Mouse (Mus musculus): ENCODE results near the gene Dph5.
"Not testable (repeated sequence)": the region's sequence is repeated elsewhere in the genome, so short reads cannot be mapped to it uniquely, and the experiment has no call there.

Dph5 gene

GRCm38 (mm10) chr3:115887427-115888309 is at the start of gene Dph5:
Gene Dph5 (plus strand): TSS chr3:115887837.
- DNase-seq (ENCODE audit: low spot score in 2 of 2) = peak; percentile 89 to 91

DNA sequence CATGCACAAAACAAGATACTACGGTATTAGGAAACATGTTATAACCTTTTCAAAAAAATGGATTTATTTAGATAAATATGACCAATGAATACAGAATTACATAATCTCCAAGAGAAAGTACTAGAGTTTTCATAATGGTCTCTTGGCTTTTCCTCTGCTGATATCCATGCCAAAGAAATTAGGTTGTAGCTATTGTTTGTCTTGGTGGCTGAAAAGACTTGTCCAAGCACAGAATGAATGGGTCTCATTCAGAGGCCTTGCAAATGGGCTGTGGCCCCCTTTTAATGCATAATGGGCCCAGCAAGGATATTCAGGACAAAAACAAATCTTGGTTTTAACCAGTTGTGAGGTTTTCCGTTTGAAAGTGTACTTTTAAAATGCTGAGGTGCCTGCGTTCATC is 43.1 kb upstream of the Dph5 start:
- no peak for DNase-seq (ENCODE audit: low spot score in 2 of 2)

GRCm38 (mm10) chr3:115845032-115845618 is 42.5 kb upstream of the Dph5 start:
- DNase-seq (ENCODE audit: low spot score in 2 of 2) = no peak

GRCm38 (mm10) chr3:115845724-115846123 is 41.9 kb upstream of the Dph5 start:
- DNase-seq (ENCODE audit: low spot score in 2 of 2) = no peak

DNA sequence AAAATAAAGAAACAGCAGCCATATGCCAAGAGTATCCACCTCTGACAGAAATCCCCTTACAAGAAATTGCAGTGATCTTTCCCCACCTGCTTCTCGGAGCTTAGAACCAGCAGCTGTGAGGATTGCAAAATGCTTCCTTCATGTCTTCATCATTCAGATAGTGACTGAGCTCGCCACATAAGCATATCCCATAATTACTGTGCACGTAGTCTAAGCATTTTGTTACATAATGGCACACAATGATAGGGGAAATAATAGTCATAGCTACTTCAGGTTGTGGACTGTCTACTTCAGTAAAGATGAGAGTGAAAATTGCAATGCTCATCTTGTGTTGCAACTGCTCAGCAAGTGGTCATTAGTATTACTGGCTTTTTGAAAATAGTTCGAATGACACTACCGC is 41.5 kb upstream of the Dph5 start:
- DNase-seq (ENCODE audit: low spot score in 2 of 2) = no peak

- DNase-seq (ENCODE audit: low spot score in 2 of 2) = no peak
Measured at GRCm38 (mm10) chr3:115848686-115849480, 38.8 kb upstream of the Dph5 start.

- DNase-seq (ENCODE audit: low spot score in 2 of 2) = no peak
Measured at GRCm38 (mm10) chr3:115850946-115851345, 36.7 kb upstream of the Dph5 start.

DNA sequence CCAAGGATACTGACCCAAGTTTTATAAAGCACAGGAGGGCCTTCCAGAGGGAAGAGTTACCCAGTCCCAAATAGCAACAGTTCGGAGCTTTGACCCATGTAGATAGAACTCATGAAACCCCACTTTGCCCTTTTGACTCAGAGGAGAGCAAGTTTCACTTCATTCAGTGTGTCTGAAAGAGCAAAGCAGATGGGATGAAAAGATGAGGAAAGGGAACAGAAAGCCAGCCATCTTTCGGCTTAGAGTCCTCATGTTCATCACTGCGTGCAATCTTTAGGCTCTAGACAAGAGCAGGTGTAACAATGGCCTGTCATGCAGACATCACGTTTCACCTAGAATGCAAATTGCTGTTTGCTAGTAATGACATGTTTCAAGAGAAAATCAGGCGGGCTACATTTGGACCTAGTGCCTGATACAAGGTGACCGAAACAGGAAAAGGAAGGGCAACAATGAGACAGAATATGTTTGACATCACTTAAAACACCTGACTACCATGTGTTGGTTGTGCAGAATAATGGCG is 32.9 kb upstream of the Dph5 start:
- DNase-seq (ENCODE audit: low spot score in 2 of 2) = no peak

DNA sequence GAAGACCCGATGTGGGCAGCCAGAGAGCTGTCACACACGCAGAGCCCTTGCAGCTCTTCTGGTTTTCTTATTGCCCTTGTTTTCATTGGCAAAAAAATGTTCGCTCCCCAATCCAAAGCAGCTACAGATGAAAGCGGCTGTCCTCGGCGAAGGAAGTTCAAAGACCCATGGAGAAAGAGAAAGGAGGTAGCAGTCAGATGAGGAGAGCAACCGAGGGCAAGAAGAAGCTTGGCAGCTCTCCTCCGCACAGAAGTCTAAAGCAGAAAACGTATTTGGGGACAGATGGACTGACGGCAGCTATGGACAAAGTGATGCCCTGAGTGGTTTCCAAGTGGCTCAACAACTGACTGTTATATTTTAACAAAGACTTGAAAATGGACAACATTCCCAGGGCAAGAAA is 32.1 kb upstream of the Dph5 start:
- DNase-seq (ENCODE audit: low spot score in 2 of 2) = no peak

DNA sequence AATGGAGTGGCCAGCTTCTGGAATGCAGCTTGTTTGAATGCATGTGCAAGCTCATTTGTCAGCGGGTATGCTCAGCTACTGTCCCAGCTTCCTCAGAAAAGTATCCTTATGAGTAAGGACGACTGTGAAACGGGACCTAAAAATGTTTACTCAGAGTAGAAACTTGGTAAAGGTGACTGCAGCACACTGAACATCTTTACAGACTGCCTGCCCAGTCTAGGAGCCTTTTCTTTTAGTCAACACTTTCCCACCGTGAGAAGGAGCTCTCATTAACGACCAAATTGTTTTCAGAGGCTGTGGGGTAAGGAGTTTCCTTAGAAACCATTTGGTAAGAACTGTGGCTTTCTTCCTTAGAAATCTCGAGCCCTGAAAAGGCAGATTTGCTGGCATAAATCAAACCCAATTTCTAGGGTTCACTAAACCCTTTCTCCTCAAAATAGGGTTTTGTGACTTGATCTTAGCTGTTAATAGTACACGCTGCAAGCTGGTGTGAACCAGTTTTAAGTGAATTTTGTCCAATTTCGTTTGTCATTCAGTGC is 31.1 kb upstream of the Dph5 start:
- DNase-seq (ENCODE audit: low spot score in 2 of 2) = no peak

DNA sequence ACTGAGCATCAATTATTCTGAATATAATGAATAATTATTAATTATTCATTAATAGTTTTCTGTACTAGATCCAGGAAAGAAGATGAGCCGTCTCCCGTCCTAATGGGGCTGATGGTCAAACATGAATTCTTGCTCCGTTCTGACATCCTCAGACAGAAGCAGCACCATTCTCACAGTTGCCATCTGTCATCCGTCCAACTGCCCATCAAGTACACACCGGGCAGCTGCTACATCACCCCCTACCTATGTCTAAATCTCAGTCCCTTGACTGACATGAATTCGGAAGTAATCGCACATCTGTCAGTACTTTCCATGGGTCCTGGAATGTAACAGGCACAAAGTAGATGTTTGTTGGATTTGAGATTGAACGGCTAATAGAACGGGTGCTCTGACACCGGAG is 30.2 kb upstream of the Dph5 start:
- no peak for DNase-seq (ENCODE audit: low spot score in 2 of 2)

GRCm38 (mm10) chr3:115858822-115859221 is 28.8 kb upstream of the Dph5 start:
- no peak for DNase-seq (ENCODE audit: low spot score in 2 of 2)

DNA sequence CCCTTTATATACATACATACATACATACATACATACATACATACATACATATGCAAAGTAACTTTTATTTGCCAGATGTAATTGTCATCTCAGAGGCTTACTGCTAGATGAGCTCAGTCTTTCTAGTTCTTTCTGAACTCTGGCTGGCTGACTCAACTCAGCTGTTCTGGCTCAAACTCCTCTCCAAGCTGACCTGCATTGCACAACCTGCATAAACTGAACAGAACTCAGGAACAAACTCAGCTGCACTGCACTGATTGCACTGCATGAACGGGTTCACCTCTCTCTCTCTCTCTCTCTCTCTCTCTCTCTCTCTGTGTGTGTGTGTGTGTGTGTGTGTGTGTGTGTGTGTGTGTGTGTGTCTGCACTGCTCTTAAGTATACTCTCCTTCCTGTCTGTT is 26.9 kb upstream of the Dph5 start:
- not testable (repeated sequence) for DNase-seq (ENCODE audit: low spot score in 2 of 2)

- DNase-seq (ENCODE audit: low spot score in 2 of 2) = no peak
Measured at GRCm38 (mm10) chr3:115863487-115863886, 24.1 kb upstream of the Dph5 start.

DNA sequence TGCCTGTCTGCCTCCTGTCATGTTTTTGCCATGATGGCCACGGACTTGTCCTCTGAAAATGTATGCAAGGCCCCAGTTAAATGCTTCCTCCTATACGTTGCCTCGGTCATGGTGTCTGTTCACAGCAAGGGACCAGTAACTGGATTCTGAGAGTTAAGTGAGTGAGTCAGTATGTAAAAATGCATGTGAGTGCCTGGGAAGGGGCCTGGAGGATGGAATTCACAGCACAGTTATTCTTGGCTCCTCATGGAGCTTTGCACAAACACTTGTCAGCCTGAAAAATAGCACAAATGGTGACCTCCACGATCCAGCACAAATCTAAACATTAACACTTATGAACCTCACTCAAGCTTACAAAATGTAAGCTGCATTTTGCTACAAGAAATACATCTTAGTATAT is 20.5 kb upstream of the Dph5 start:
- DNase-seq (ENCODE audit: low spot score in 2 of 2) = no peak

DNA sequence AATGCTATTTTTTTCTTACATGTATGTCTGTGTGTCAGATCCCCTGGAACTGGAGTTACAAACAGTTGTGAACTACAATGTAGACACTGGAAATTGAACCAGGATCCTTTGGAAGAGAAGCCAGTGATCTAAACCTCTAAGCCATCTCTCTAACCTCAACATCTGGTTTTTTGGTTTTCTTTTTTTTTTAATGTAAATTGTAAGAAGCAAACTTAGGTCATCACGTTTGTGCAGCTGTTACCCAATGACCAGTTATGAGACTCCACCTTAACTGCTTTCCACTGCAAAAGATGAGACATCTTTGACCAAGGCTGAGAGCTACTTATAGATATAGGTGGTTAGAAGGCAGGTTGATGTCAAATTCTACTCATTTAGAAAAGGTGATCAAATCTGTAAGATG is 19.7 kb upstream of the Dph5 start:
- no peak for DNase-seq (ENCODE audit: low spot score in 2 of 2)

- no peak for DNase-seq (ENCODE audit: low spot score in 2 of 2)
Measured at GRCm38 (mm10) chr3:115869360-115869759, 18.3 kb upstream of the Dph5 start.

- no peak for DNase-seq (ENCODE audit: low spot score in 2 of 2)
Measured at GRCm38 (mm10) chr3:115875551-115875950, 12.1 kb upstream of the Dph5 start.

- DNase-seq (ENCODE audit: low spot score in 2 of 2) = no peak
Measured at GRCm38 (mm10) chr3:115877133-115877532, 10.5 kb upstream of the Dph5 start.

- no peak for DNase-seq (ENCODE audit: low spot score in 2 of 2)
Measured at GRCm38 (mm10) chr3:115884086-115884485, 3.6 kb upstream of the Dph5 start.

GRCm38 (mm10) chr3:115888310-115889106 is 871 bp downstream of the Dph5 start:
- DNase-seq (ENCODE audit: low spot score in 2 of 2) = no peak

Measured in urinary bladder, postnatal 36 days (tissue).